12 mouse cellular contexts compared by ENCODE assay signal in the genomic region with DNA sequence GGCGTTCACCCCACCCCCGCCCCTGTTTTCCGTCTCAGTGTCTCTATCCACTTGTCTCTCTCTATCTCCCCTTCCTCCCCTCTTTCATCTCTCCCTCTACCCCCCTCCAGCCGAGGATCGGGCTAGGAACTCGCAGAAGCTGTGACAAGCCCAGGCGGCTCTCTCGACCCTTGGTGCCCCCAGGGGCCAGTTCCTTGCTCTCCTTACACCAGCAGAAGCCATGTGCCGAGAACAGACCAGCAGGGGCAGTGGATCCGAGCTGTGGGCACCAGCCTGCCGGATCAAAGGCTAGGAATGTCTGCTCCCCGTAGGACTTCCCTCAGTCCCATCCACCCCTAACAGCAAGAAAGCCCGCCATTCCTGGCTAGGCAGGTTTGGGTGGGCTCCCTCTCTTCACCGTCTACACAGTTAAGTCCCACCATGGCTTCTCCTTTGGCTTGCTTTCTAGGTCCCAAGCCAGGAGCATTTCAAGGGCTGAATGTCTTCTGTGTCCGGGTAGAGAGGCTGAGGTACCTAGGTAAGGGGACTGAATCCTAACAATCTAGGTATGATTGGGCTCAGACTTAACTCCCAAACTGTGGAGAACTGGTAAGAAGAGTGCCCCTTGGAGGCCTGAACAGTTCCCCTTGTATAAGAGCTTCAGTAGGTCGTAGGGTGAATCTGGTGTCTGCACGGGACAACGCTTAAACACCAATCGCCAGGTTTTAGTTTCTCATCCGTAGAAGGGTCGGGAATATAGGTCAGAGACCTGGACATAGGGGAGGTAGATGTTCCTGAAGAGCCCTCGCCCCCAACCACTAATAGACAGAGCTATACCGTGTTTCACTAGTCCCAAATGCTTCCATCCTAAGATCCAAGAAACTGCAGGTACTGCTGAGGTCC. TPM values are rescaled to one million over a fixed set of nuclear protein-coding genes. Genes with fewer than 3 reads are reported as not detected.
DNase-seq lines count a peak whose midpoint lies in the region; ATAC-seq lines count a peak whose summit lies in the region.
"Had no signal": no experiment of that assay in that cellular context is flagged by ENCODE, and none has a peak within 500 bp of the region (broad histone marks: within the 10 kb centered on the region; RNA-seq: fewer than 3 reads in every experiment).

No protein-coding gene starts in this region.

- peak overlapping the region; percentile 57 for H3K4me2 ChIP-seq in heart, embryonic 15.5 days
- H3K4me2 ChIP-seq in embryonic facial prominence, embryonic 11.5 days (ENCODE audit: low read depth, low read length) = peak overlapping the region; percentile 54
- H3K4me2 ChIP-seq in intestine, embryonic 14.5 days (ENCODE audit: low read length) = peak overlapping the region; percentile 45; the same call in 1 of the 2 replicates
- peak overlapping the region; percentile 88 for H3K4me2 ChIP-seq in neural tube, embryonic 12.5 days (replicated peaks)

- peaks cover 99% of the 10 kb centered on the region for H3K27me3 ChIP-seq in heart, embryonic 15.5 days
- H3K27me3 ChIP-seq in embryonic facial prominence, embryonic 11.5 days (ENCODE audit: control insufficient read depth, insufficient read depth, low read length) = peaks cover 63% of the 10 kb centered on the region
- peaks cover 94% of the 10 kb centered on the region for H3K27me3 ChIP-seq in intestine, embryonic 14.5 days (replicated peaks; ENCODE audit: control insufficient read depth, insufficient read depth, low read length)
- H3K27me3 ChIP-seq in neural tube, embryonic 12.5 days (replicated peaks) = peaks cover 85% of the 10 kb centered on the region

- no peaks in the 10 kb centered on the region for H3K36me3 ChIP-seq in heart, embryonic 15.5 days
- H3K36me3 ChIP-seq in embryonic facial prominence, embryonic 11.5 days (replicated peaks; ENCODE audit: control insufficient read depth, insufficient read depth, low read depth, low read length) = no peaks in the 10 kb centered on the region
- H3K36me3 ChIP-seq in intestine, embryonic 14.5 days (ENCODE audit: control insufficient read depth, insufficient read depth, low read length) = no peaks in the 10 kb centered on the region
- H3K36me3 ChIP-seq in neural tube, embryonic 12.5 days = no peaks in the 10 kb centered on the region
- H3K36me3 ChIP-seq: G1E had no signal

- no peak for DNase-seq in heart, adult 8-10 months (ENCODE audit: low spot score)
- peak; percentile 20 for DNase-seq in embryonic facial prominence, embryonic 11.5 days (ENCODE audit: low spot score)
- DNase-seq in intestine, embryonic 14.5 days (ENCODE audit: low spot score) = no peak
- no peak for DNase-seq in urinary bladder, adult 2 months (ENCODE audit: low spot score)
- DNase-seq in cerebellum, postnatal 4 days (ENCODE audit: low spot score in 2 of 2) = no peak
- DNase-seq in right cerebral cortex, postnatal 4 days = no peak
- DNase-seq: kidney, postnatal 14 days; thymus, adult 18-20 months had no signal

- 1% methylated on average over 23 of the region's 23 CpGs for WGBS in heart, embryonic 15.5 days
- WGBS in embryonic facial prominence, embryonic 11.5 days = 2% methylated on average over 23 of the region's 23 CpGs
- 1% methylated on average over 23 of the region's 23 CpGs for WGBS in intestine, embryonic 14.5 days
- WGBS in neural tube, embryonic 12.5 days = 2% methylated on average over 23 of the region's 23 CpGs

- no peaks in the 10 kb centered on the region for H3K9me3 ChIP-seq in heart, embryonic 15.5 days (replicated peaks)
- H3K9me3 ChIP-seq in embryonic facial prominence, embryonic 11.5 days (replicated peaks; ENCODE audit: control insufficient read depth, low read length) = no peaks in the 10 kb centered on the region
- no peaks in the 10 kb centered on the region for H3K9me3 ChIP-seq in intestine, embryonic 14.5 days (ENCODE audit: control insufficient read depth, low read length)
- H3K9me3 ChIP-seq in neural tube, embryonic 12.5 days = no peaks in the 10 kb centered on the region
- H3K9me3 ChIP-seq: G1E had no signal

- H3K27ac ChIP-seq in heart, embryonic 15.5 days = no peak overlapping the region
- no peak overlapping the region for H3K27ac ChIP-seq in embryonic facial prominence, embryonic 11.5 days (replicated peaks; ENCODE audit: low read depth, low read length)
- no peak overlapping the region for H3K27ac ChIP-seq in intestine, embryonic 14.5 days (ENCODE audit: low read depth)
- H3K27ac ChIP-seq in neural tube, embryonic 12.5 days = no peak overlapping the region

- no peak for ATAC-seq in heart, embryonic 15.5 days (replicated peaks; ENCODE audit: insufficient number of reproducible peaks, insufficient read depth, low FRiP score, low read depth)
- ATAC-seq in embryonic facial prominence, embryonic 11.5 days (replicated peaks; ENCODE audit: insufficient number of reproducible peaks, low FRiP score, low TSS enrichment, low read depth) = no peak
- no peak for ATAC-seq in intestine, embryonic 14.5 days (replicated peaks; ENCODE audit: low FRiP score, low TSS enrichment, low read depth)
- ATAC-seq in neural tube, embryonic 12.5 days (ENCODE audit: low FRiP score, low read depth) = no peak

- peak overlapping the region; percentile 38 for H3K4me3 ChIP-seq in heart, embryonic 15.5 days
- peak overlapping the region; percentile 34 for H3K4me3 ChIP-seq in embryonic facial prominence, embryonic 11.5 days (ENCODE audit: low read depth, low read length)
- H3K4me3 ChIP-seq in intestine, embryonic 14.5 days (ENCODE audit: low read depth, low read length) = peak overlapping the region; percentile 18
- peak overlapping the region; percentile 45 for H3K4me3 ChIP-seq in neural tube, embryonic 12.5 days

- no peak overlapping the region for H3K9ac ChIP-seq in heart, embryonic 15.5 days
- H3K9ac ChIP-seq in embryonic facial prominence, embryonic 11.5 days (replicated peaks; ENCODE audit: low read length) = peak overlapping the region; percentile 22; the same call in 1 of the 2 replicates
- no peak overlapping the region for H3K9ac ChIP-seq in intestine, embryonic 14.5 days (ENCODE audit: low read length)
- peak overlapping the region; percentile 33 for H3K9ac ChIP-seq in neural tube, embryonic 12.5 days

- peaks cover 21% of the 10 kb centered on the region for H3K4me1 ChIP-seq in heart, embryonic 15.5 days (replicated peaks)
- no peaks in the 10 kb centered on the region; the same call in none of the 2 replicates for H3K4me1 ChIP-seq in embryonic facial prominence, embryonic 11.5 days (ENCODE audit: control insufficient read depth, insufficient read depth, low read length)
- peaks cover 5% of the 10 kb centered on the region for H3K4me1 ChIP-seq in intestine, embryonic 14.5 days (replicated peaks; ENCODE audit: control insufficient read depth, insufficient read depth, low read length)
- peaks cover 60% of the 10 kb centered on the region for H3K4me1 ChIP-seq in neural tube, embryonic 12.5 days

RNA-seq across cellular contexts. Expression of gene Wnt3, which starts 1.2 kb away (rescaled TPM):
- polyA plus RNA-seq in heart, embryonic 15.5 days (2015; fragmentation: Nextera tagmentation; extraction: Ambion mirVana) = 0.04 and 0.05 TPM in 2 replicates
- total RNA-seq in heart, adult 8-10 months (2022) = not detected
- 4.7 and 5.3 TPM in 2 replicates for polyA plus RNA-seq in embryonic facial prominence, embryonic 11.5 days (2014; fragmentation: Nextera tagmentation; extraction: Ambion mirVana)
- 0.31 and 0.46 TPM in 2 replicates for polyA plus RNA-seq in intestine, embryonic 14.5 days (2014; fragmentation: Nextera tagmentation; extraction: Ambion mirVana)
- polyA plus RNA-seq in neural tube, embryonic 12.5 days (2016; fragmentation: Nextera tagmentation; extraction: Ambion mirVana) = 6.9 and 7.8 TPM in 2 replicates
- polyA plus RNA-seq in urinary bladder, adult 2 months (2012; rRNA removed) = not detected in 2 replicates
- total RNA-seq: monocyte, adult 5-6 weeks had no signal
- polyA plus RNA-seq: G1E had no signal

RNA-seq across cellular contexts. Expression of gene Wnt9b, which starts 23.1 kb away (rescaled TPM):
- 0.48 and 0.60 TPM in 2 replicates for polyA plus RNA-seq in heart, embryonic 15.5 days (2015; fragmentation: Nextera tagmentation; extraction: Ambion mirVana)
- total RNA-seq in heart, adult 8-10 months (2022) = under 1 TPM; 0.57 to 0.95 (median 0.69) TPM
- 2.1 and 3.9 TPM in 2 replicates for polyA plus RNA-seq in embryonic facial prominence, embryonic 11.5 days (2014; fragmentation: Nextera tagmentation; extraction: Ambion mirVana)
- polyA plus RNA-seq in intestine, embryonic 14.5 days (2014; fragmentation: Nextera tagmentation; extraction: Ambion mirVana) = 0.08 TPM in 1 of 2 replicates, not detected in the other
- polyA plus RNA-seq in neural tube, embryonic 12.5 days (2016; fragmentation: Nextera tagmentation; extraction: Ambion mirVana) = 0.32 and 0.37 TPM in 2 replicates
- 0.07 and 0.08 TPM in 2 replicates for polyA plus RNA-seq in urinary bladder, adult 2 months (2012; rRNA removed)
- total RNA-seq: monocyte, adult 5-6 weeks had no signal
- polyA plus RNA-seq: G1E had no signal

Comparison
In these comparisons a context has a peak if more than half of its experiments do, and no peak if none do; other contexts are left out.
1. H3K9ac ChIP-seq: peak in embryonic facial prominence, embryonic 11.5 days (single experiment) and neural tube, embryonic 12.5 days (single experiment); none in heart, embryonic 15.5 days (single experiment) and intestine, embryonic 14.5 days (single experiment).
2. Peak in every context shown above with its lines, with median percentiles within 50 percentile points of each other: H3K4me2 ChIP-seq and H3K4me3 ChIP-seq.